Mouse (Mus musculus): ENCODE measurements at regions not wholly inside any gene's neighbourhood (a gene's known extent, or its start where the extent isn't known, plus 50 kb on each side); places are given as distances from the start of the nearest gene placed in this dataset.
"Not testable (repeated sequence)": the region's sequence is repeated elsewhere in the genome, so short reads cannot be mapped to it uniquely, and the experiment has no call there.

- no peak for DNase-seq (ENCODE audit: low spot score in 2 of 2)
Observed at GRCm38 (mm10) chr12:64788761-64789160, 128.9 kb upstream of the Gm527 start.

GRCm38 (mm10) chr12:64808492-64808891 lies 109.2 kb upstream of the Gm527 start:
- not testable (repeated sequence) for DNase-seq (ENCODE audit: low spot score in 2 of 2)

- DNase-seq (ENCODE audit: low spot score in 2 of 2): no peak
Observed at GRCm38 (mm10) chr12:64810081-64810480, 107.6 kb upstream of the Gm527 start.

GRCm38 (mm10) chr12:64815871-64816270 lies 101.8 kb upstream of the Gm527 start:
- no peak for DNase-seq (ENCODE audit: low spot score in 2 of 2)

GRCm38 (mm10) chr12:64817056-64817810 lies 100.5 kb upstream of the Gm527 start:
- DNase-seq (ENCODE audit: low spot score in 2 of 2): peak; percentile 24 to 32

GRCm38 (mm10) chr12:64820722-64821121 lies 97.0 kb upstream of the Gm527 start:
- no peak for DNase-seq (ENCODE audit: low spot score in 2 of 2)

- DNase-seq (ENCODE audit: low spot score in 2 of 2): peak in 1 of 2 experiments; percentile 15
Observed at GRCm38 (mm10) chr12:64829662-64830249, 88.0 kb upstream of the Gm527 start.

- peak in 1 of 2 experiments; percentile 16 for DNase-seq (ENCODE audit: low spot score in 2 of 2)
Observed at GRCm38 (mm10) chr12:64832313-64833151, 85.2 kb upstream of the Gm527 start.

- no peak for DNase-seq (ENCODE audit: low spot score in 2 of 2)
Observed at GRCm38 (mm10) chr12:64857709-64858108, 60.0 kb upstream of the Gm527 start.

Data from layer of hippocampus, postnatal 10 days (tissue).